Mouse (Mus musculus): ENCODE data around the gene Chfr. TPM values are rescaled to one million over a fixed set of nuclear protein-coding genes. Genes with fewer than 3 reads are reported as not detected.

The Chfr gene
- 10 to 100 TPM; 37.3 to 46.6 TPM for total RNA-seq (2021)
- long read RNA-seq, transcript Chfr-202 (18 exons, 3,159 nt), result major isoform, 11 of 41 reads
- long read RNA-seq, transcript Chfr-201 (18 exons, 3,146 nt), result minor isoform, 9 of 41 reads
- long read RNA-seq, partial matches to known transcripts, result 2 of 41 reads
- long read RNA-seq, other reads (novel, unspliced or antisense), result 18 of 41 reads

- peak; percentile 99 to 100 for DNase-seq (ENCODE audit: low spot score in 2 of 2)
Measured at GRCm38 (mm10) chr5:110135293-110136086, at the start of gene Chfr. Gene Chfr, plus strand, starts transcription at chr5:110135842.

GRCm38 (mm10) chr5:110086161-110086866, 49.3 kb upstream of the Chfr start:
- DNase-seq (ENCODE audit: low spot score in 2 of 2), result no peak

- no peak for DNase-seq (ENCODE audit: low spot score in 2 of 2)
Measured at GRCm38 (mm10) chr5:110091546-110091945, 44.1 kb upstream of the Chfr start.

GRCm38 (mm10) chr5:110094030-110094846, 41.4 kb upstream of the Chfr start, which contains the start of gene Gm35315:
Gene Gm35315, minus strand, starts transcription at chr5:110094420.
- DNase-seq (ENCODE audit: low spot score in 2 of 2), result peak; percentile 84 to 94

- no peak for DNase-seq (ENCODE audit: low spot score in 2 of 2)
Measured at GRCm38 (mm10) chr5:110094847-110095213, 40.8 kb upstream of the Chfr start.

- DNase-seq (ENCODE audit: low spot score in 2 of 2), result peak in 1 of 2 experiments; percentile 22
Measured at GRCm38 (mm10) chr5:110098991-110099477, 36.6 kb upstream of the Chfr start.

GRCm38 (mm10) chr5:110099656-110100580, 35.7 kb upstream of the Chfr start, which contains the start of gene Plcxd1:
Gene Plcxd1, plus strand, starts transcription at chr5:110099969.
- DNase-seq (ENCODE audit: low spot score in 2 of 2), result no peak

GRCm38 (mm10) chr5:110100921-110101631, 34.6 kb upstream of the Chfr start:
- DNase-seq (ENCODE audit: low spot score in 2 of 2), result peak in 1 of 2 experiments; percentile 23

- peak in 1 of 2 experiments; percentile 35 for DNase-seq (ENCODE audit: low spot score in 2 of 2)
Measured at GRCm38 (mm10) chr5:110101716-110102347, 33.8 kb upstream of the Chfr start.

- no peak for DNase-seq (ENCODE audit: low spot score in 2 of 2)
Measured at GRCm38 (mm10) chr5:110102429-110102828, 33.2 kb upstream of the Chfr start.

GRCm38 (mm10) chr5:110102853-110103625, 32.6 kb upstream of the Chfr start:
- DNase-seq (ENCODE audit: low spot score in 2 of 2), result no peak

- DNase-seq (ENCODE audit: low spot score in 2 of 2), result no peak
Measured at GRCm38 (mm10) chr5:110103901-110104615, 31.6 kb upstream of the Chfr start.

GRCm38 (mm10) chr5:110104616-110105380, 30.8 kb upstream of the Chfr start:
- DNase-seq (ENCODE audit: low spot score in 2 of 2), result no peak

GRCm38 (mm10) chr5:110106140-110106871, 29.3 kb upstream of the Chfr start:
- peak in 1 of 2 experiments; percentile 8 for DNase-seq (ENCODE audit: low spot score in 2 of 2)

GRCm38 (mm10) chr5:110106901-110107564, 28.6 kb upstream of the Chfr start:
- DNase-seq (ENCODE audit: low spot score in 2 of 2), result peak in 1 of 2 experiments; percentile 27

Data from layer of hippocampus, adult 18-20 months (tissue).